In the genomic region with DNA sequence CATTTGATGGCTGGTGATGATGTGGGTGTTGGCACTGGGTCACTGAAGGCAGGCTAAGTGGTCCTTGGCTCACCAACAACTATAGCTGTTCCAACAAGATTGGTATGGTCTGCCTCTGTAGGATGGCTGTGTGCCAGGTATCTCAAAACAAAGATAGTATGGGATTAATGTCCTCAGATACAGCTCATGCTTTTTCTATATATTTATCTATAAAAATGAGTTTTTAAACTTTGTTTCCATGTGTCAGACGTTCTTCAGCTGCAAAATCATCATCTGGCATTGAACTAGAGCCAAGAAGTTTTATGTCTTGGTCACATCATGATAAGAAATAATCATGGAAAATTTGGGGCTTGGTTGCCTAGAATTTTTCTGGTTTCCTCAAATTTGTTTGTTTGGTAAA, we compare ENCODE assay signal across 30 mouse cellular contexts.
DNase-seq lines count a peak whose midpoint lies in the region; ATAC-seq and TF ChIP-seq lines count a peak whose summit lies in the region.
"Had no signal": no experiment of that assay in that cellular context is flagged by ENCODE, and none has a peak within 500 bp of the region (broad histone marks: within the 10 kb centered on the region; RNA-seq: fewer than 3 reads in every experiment).

No protein-coding gene starts in this region.

- no peaks in the 10 kb centered on the region for H3K9me3 ChIP-seq in embryonic facial prominence, embryonic 14.5 days (ENCODE audit: control insufficient read depth, low read length)
- no peaks in the 10 kb centered on the region for H3K9me3 ChIP-seq in embryonic facial prominence, embryonic 10.5 days
- H3K9me3 ChIP-seq: embryonic facial prominence, embryonic 15.5 days; forebrain, embryonic 12.5 days; G1E; heart, embryonic 15.5 days had no signal

- no peak overlapping the region for H3K9ac ChIP-seq in embryonic facial prominence, embryonic 14.5 days (ENCODE audit: low read depth, low read length)
- H3K9ac ChIP-seq: embryonic facial prominence, embryonic 15.5 days; forebrain, embryonic 12.5 days; heart, embryonic 12.5 days; heart, embryonic 15.5 days; hindbrain, embryonic 14.5 days had no signal

- WGBS in embryonic facial prominence, embryonic 14.5 days: 48% methylated on average over 1 of the region's 1 CpGs
- 68% methylated on average over 1 of the region's 1 CpGs for WGBS in embryonic facial prominence, embryonic 10.5 days

- no peak overlapping the region for H3K4me3 ChIP-seq in embryonic facial prominence, embryonic 14.5 days (ENCODE audit: low read depth, low read length)
- H3K4me3 ChIP-seq in embryonic facial prominence, embryonic 10.5 days: no peak overlapping the region
- H3K4me3 ChIP-seq in myocyte: no peak overlapping the region
- H3K4me3 ChIP-seq: embryonic facial prominence, embryonic 15.5 days; erythroblast, embryonic 14.5 days; forebrain, embryonic 12.5 days; gastrocnemius, adult 2 months; heart, embryonic 12.5 days; heart, embryonic 15.5 days had no signal

- no peak for ATAC-seq in embryonic facial prominence, embryonic 14.5 days (ENCODE audit: low read depth)
- ATAC-seq: forebrain, embryonic 16.5 days; hindbrain, postnatal 0 days; inflammation-experienced regulatory T-cells, adult 6 months; intestine, embryonic 16.5 days had no signal

- DNase-seq in embryonic facial prominence, embryonic 14.5 days (ENCODE audit: low spot score): peak; percentile 22
- DNase-seq in embryonic facial prominence, embryonic 10.5 days (ENCODE audit: low spot score): no peak
- DNase-seq in 3134 (ENCODE audit: extremely low read depth, insufficient read length, low spot score) (peak; percentile 20), 3T3-L1 (ENCODE audit: low read depth, low spot score) (peak; percentile 68)
- no peak for DNase-seq in testis, postnatal 14 days (ENCODE audit: low spot score)
- DNase-seq: adrenal gland, postnatal 14 days; B cell, adult 2 months; cerebellum, adult 11-12 months; cerebellum, adult 8-10 months; cerebellum, postnatal 10 days; cerebellum, postnatal 36 days; embryo, embryonic 11 days; gastrocnemius, adult 2 months; gastrocnemius, postnatal 14 days; heart, postnatal 14 days; heart, postnatal 4 days; kidney, adult 18-20 months had no signal

- H3K27ac ChIP-seq in embryonic facial prominence, embryonic 14.5 days (replicated peaks; ENCODE audit: low read depth, low read length): no peak overlapping the region
- no peak overlapping the region for H3K27ac ChIP-seq in embryonic facial prominence, embryonic 10.5 days (replicated peaks)
- H3K27ac ChIP-seq: embryonic facial prominence, embryonic 15.5 days; forebrain, embryonic 12.5 days; gastrocnemius, adult 2 months; heart, embryonic 15.5 days; hindbrain, embryonic 14.5 days; hindbrain, postnatal 0 days had no signal

- H3K36me3 ChIP-seq in embryonic facial prominence, embryonic 14.5 days (ENCODE audit: control insufficient read depth, insufficient read depth, low read length): no peaks in the 10 kb centered on the region
- H3K36me3 ChIP-seq in embryonic facial prominence, embryonic 10.5 days (replicated peaks): no peaks in the 10 kb centered on the region
- H3K36me3 ChIP-seq in myocyte (ENCODE audit: control insufficient read depth, insufficient read depth): no peaks in the 10 kb centered on the region
- H3K36me3 ChIP-seq: embryonic facial prominence, embryonic 15.5 days; forebrain, embryonic 12.5 days; G1E; heart, embryonic 12.5 days; heart, embryonic 15.5 days had no signal

- TF ChIP-seq POLR2A in myocyte (IDR thresholded peaks at IDR 0.05; ENCODE audit: insufficient read length, low read depth): no peak

- peaks cover 3% of the 10 kb centered on the region; the same call in 1 of the 2 replicates for H3K4me1 ChIP-seq in embryonic facial prominence, embryonic 14.5 days (ENCODE audit: control insufficient read depth, insufficient read depth, low read length)
- no peaks in the 10 kb centered on the region for H3K4me1 ChIP-seq in embryonic facial prominence, embryonic 10.5 days
- H3K4me1 ChIP-seq: embryonic facial prominence, embryonic 15.5 days; forebrain, embryonic 12.5 days; heart, embryonic 12.5 days; heart, embryonic 15.5 days had no signal

- H3ac ChIP-seq in myocyte (ENCODE audit: control insufficient read depth, insufficient read length): no peak overlapping the region

- no peaks in the 10 kb centered on the region for H3K79me2 ChIP-seq in myocyte (ENCODE audit: control insufficient read depth, insufficient read depth)

- H3K4me2 ChIP-seq in embryonic facial prominence, embryonic 14.5 days (ENCODE audit: low read depth, low read length): no peak overlapping the region
- peak overlapping the region; percentile 46 for H3K4me2 ChIP-seq in myocyte (ENCODE audit: low read depth)
- H3K4me2 ChIP-seq: embryonic facial prominence, embryonic 15.5 days; forebrain, embryonic 12.5 days; heart, embryonic 12.5 days; heart, embryonic 15.5 days; hindbrain, embryonic 14.5 days had no signal

- H3K27me3 ChIP-seq in embryonic facial prominence, embryonic 14.5 days (replicated peaks; ENCODE audit: control insufficient read depth, insufficient read depth, low read length): no peaks in the 10 kb centered on the region
- H3K27me3 ChIP-seq in embryonic facial prominence, embryonic 10.5 days (replicated peaks; ENCODE audit: low read depth, poor library complexity, severe bottlenecking): no peaks in the 10 kb centered on the region
- H3K27me3 ChIP-seq in myocyte (ENCODE audit: control insufficient read depth, insufficient read depth, insufficient read length): no peaks in the 10 kb centered on the region
- H3K27me3 ChIP-seq: CH12.LX; embryonic facial prominence, embryonic 15.5 days; forebrain, embryonic 12.5 days had no signal

TF ChIP-seq in myocyte, 11 proteins besides CTCF, POLR2A, EP300 and RAD21:
- TF ChIP-seq TCF3 (IDR thresholded peaks at IDR 0.05; ENCODE audit: insufficient read length, low read depth) (no peak), TCF12 (IDR thresholded peaks at IDR 0.05; ENCODE audit: insufficient read depth, poor library complexity, severe bottlenecking) (no peak), MYOG (IDR thresholded peaks at IDR 0.05; ENCODE audit: control insufficient read depth in 1 of 3, insufficient read depth in 1 of 3, insufficient read length in 2 of 3, low read depth in 2 of 3) (no peak), MYOD1 (IDR thresholded peaks at IDR 0.05; ENCODE audit: control insufficient read depth in 1 of 3, insufficient read length in 2 of 3, low read depth in 2 of 3) (no peak), POLR2AphosphoS2 (IDR thresholded peaks at IDR 0.05; ENCODE audit: insufficient read length, low read depth) (no peak), E2F4 (IDR thresholded peaks at IDR 0.05; ENCODE audit: insufficient read depth) (no peak), USF1 (IDR thresholded peaks at IDR 0.05; ENCODE audit: low read depth) (no peak), MAX (IDR thresholded peaks at IDR 0.05; ENCODE audit: low read depth) (no peak), REST (IDR thresholded peaks at IDR 0.05; ENCODE audit: insufficient read depth, insufficient read length) (no peak), CEBPB (IDR thresholded peaks at IDR 0.05; ENCODE audit: insufficient read depth, poor library complexity, severe bottlenecking) (no peak), SRF (IDR thresholded peaks at IDR 0.05; ENCODE audit: control insufficient read depth, insufficient read length, low read depth) (no peak)

Comparison
In these comparisons a context has a peak if more than half of its experiments do, and no peak if none do; other contexts are left out.
1. DNase-seq: peak in embryonic facial prominence, embryonic 14.5 days (single experiment), 3134 (single experiment) and 3T3-L1 (single experiment); none in embryonic facial prominence, embryonic 10.5 days (single experiment) and testis, postnatal 14 days (single experiment).